Mouse (Mus musculus) stomach, postnatal 0 days (tissue): ENCODE data around the gene 6030468B19Rik.

ENCODE experiments used
- CTCF ChIP-seq: IDR thresholded peaks from 2 replicates; pipeline ENCODE4 v1.5.1; 2016; ENCODE audit warnings: antibody characterized with exemption, low read depth, mild to moderate bottlenecking, moderate library complexity
- EP300 ChIP-seq: optimal IDR thresholded peaks from 2 replicates; pipeline ENCODE3; 2016; ENCODE audit warnings: antibody characterized with exemption

DNA sequence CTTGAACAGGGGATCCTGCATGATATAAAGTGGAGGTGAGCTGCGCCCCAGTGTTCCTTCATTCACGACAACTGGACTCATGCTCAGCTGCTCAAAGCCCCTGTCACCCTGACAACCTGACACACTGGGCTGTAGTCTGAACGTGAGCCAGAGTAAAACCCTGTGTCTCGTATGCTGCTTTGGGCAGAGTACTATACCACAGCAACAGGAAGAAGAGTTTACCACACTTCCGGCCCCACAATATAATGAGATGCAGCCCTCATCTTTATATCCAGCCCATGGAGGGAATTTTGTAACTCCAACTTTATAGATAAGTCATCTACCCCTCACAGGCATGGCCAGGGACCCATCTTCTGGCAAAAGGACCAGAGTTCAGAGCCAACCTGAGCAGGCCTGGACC lies 20.3 kb upstream of the 6030468B19Rik start:
- TF ChIP-seq CTCF, result no peak
- no peak for TF ChIP-seq EP300
